Mouse (Mus musculus): ENCODE results near the gene Gm17509.

DNA sequence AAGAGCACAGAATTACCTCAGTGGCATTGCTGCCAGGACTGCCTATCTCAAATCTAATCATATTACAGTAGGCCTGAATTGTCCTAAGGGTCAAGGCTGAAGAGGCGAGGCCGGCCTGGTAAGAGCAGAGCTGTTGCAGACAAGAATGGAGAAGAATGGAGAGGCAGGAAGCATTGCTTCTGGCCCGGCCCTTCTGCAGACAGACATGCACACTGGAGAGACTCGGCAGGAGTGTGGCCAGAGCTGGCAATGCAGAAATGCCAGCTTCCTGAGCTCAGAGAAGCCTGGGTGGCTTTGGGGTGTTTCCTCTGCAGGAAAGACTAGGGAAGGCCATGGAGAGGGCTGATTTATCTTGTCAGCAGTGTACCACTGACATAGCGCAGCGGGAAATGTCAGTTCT is 4.7 kb upstream of the Gm17509 start:
- TF ChIP-seq CTCF (IDR thresholded peaks at IDR 0.05; ENCODE audit: low read depth, low read length), result no peak
- TF ChIP-seq POLR2A (IDR thresholded peaks at IDR 0.05; ENCODE audit: borderline replicate concordance, low read depth, low read length), result no peak
